Mouse (Mus musculus): ENCODE measurements around the gene Prss47.

Gene Prss47

DNA sequence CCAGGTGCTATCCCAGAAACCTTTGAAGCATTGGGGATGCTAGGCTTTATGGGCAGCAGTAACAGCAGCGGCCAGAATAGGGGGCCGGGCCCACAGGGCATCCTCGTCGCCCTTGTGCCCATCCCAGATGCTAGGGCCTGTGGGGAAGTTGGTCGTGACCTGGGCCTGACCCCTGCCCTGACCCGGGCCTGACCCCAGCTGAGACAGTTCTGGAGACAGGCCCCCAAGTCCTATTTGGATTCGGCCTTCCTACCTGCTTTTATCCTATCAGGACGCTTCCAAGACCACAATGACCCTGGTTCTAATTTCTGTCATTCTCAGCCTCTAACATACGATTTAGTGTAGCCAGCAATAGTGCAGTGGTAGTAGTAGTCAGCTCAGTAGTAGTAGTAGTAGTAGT, at the start of gene Prss47:
Prss47 (minus strand) TSS at position 101 of the 400 bp plus-strand sequence.
- DNase-seq: peak in 1 of 2 experiments; percentile 4

DNA sequence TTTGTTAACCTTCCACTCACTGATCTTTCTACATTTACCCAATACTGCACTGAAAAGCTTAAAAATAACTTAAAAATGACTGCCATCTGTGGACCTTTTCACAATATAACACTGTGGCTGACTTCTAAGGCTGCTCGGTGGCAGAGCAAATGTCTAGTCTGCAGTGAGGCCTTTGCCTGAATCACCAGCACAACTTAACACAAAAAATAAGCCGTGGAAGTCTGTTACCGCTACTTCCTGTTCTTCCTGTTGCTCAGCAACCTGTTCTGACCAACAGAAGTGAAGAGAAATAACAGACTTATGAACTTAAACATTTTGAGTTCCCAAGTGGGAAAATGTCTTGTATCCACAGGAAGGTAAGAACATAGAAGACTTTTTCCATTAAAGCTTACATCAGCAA, 48.7 kb upstream of the Prss47 start:
- no peak for DNase-seq

DNA sequence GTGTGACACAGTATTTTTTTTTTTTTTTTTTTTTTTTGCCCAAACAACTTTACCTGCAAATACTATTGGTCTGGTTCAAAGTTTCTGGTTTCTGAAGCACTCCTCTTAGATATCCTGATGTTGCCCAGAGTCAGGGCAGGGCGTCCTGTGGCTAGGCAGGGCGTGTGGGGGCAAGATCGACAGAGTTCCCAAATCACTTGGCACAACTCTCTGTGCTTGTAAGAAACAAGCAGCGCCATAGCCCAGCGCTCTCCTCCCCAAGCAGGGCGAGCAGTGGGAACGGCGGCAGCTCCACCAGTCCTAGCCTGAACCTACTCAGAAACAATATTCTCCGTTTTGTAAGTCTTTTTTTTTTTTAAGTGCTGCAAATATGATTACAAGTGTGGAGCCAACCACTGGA, 48.1 kb upstream of the Prss47 start:
- DNase-seq: no peak

- DNase-seq: no peak
These were observed 44.5 kb upstream of the Prss47 start for GRCm38 (mm10) chr13:65097018-65097417.

- DNase-seq: no peak
These were observed 43.4 kb upstream of the Prss47 start for GRCm38 (mm10) chr13:65095923-65096322.

DNA sequence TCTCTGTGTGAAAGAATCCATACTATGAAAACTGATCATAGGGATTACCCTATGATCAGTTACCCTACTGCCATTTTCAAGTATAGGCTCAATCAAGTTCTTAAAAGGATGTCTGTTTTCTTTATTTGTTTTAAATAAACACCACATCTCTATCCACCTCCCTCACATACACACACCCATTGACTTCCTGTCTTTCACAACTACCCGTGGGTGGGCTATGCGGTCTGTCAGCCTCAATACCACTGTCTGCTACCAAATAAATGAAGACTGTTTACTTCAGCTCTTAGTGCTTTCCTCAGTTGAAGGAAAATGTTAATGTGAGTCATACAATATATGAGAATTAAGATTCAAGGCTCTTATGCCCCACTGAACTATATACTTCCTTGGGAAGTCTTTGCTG, 17.4 kb upstream of the Prss47 start:
- no peak for DNase-seq

DNA sequence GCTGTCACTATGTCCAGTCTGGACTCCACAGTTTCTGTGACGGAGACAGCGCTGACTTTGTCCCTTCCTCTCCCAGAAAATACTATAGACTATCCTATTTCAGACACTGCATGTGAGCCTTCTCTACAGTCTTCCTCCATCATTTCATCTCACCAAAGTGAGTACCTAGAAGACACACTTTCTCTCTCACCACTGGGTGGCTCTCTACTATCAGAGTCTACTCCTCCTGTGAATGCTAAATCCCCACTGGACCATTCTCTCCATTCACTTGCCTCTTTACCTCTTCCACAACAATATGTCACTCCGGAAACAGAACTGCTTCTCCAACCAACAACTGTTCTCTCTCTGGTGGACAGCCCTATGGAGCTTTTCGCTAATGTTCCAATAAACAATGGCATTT, 17.5 kb downstream of the Prss47 start:
- DNase-seq: no peak

DNA sequence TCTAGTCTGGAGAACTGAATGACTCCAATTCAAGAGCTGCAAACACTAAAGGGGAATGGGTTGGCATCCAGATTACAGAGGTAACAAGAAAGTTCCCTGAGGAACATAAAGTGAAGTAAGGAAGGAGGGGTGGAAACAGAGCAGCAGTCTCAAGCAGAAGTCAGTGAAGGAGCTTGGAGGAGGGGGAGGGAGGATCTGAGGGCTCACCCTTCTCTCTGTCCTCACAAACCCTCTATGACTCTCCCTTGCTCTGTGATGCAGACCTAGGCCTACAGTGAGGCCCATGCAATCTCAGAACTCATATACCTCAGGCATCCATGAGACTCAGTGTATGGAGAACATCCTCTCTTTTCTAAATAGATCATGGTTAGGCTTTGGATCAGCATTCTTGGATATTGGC, 19.8 kb downstream of the Prss47 start, which contains the start of gene Spata31d1c:
Spata31d1c (plus strand) TSS at position 301 of the 400 bp plus-strand sequence.
- DNase-seq: no peak

GRCm38 (mm10) chr13:65011052-65011738, 41.4 kb downstream of the Prss47 start:
- no peak for DNase-seq

DNA sequence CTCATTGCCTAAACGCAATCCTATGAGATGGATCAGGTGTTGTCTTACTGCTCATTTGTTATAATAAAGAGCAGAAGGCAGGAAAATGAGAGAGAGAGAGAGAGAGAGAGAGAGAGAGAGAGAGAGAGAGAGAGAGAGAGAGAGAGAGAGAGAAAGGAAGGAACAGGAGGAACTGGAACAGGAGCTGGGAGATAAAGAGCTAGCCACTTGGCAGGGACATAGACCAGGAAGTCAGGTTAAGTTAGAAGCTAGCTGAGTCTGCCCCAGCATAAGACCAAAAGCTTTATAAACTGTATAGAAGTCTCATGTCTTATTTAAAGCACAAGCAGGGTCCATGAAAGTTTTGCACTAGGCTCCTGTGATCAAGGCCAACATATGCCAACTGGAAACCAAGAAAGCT, 44.6 kb downstream of the Prss47 start:
- DNase-seq: no peak

GRCm38 (mm10) chr13:65006760-65007159, 45.8 kb downstream of the Prss47 start:
- DNase-seq: no peak

DNA sequence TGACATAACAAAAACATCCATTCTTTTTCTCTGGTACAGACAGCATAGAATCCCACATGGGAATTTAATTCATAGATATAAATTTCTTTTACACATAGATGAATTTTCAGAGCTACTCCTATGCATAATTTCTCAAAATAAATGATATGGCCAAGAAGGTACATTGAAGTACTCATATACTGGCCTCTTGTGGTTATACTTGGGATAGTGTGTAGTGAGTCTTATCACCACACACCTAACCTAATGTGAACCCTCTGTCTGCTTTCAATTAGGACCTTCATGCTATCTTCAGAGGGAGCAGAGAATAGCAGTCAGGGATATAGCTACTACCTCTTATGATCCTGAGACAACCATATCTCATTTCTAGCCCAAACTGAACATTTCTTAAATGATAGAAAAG, 47.1 kb downstream of the Prss47 start:
- DNase-seq: no peak
